Mouse (Mus musculus) yolk sac, embryonic 10.5 days (tissue): Measurements from ENCODE around the gene Kmt2a.
A peak's percentile ranks its signal among the peaks of the same experiment; 100 is the strongest.

ENCODE experiments used
- DNase-seq: peaks from one replicate; pipeline ENCODE4 v3.0.0-alpha.2; 2017; ENCODE audit warnings: low spot score

The Kmt2a gene

GRCm38 (mm10) chr9:44881221-44881871 is at the start of gene Kmt2a:
Kmt2a (minus strand) TSS chr9:44881296.
- peak; percentile 98 for DNase-seq

- no peak for DNase-seq
These were observed 40.4 kb upstream of the Kmt2a start for GRCm38 (mm10) chr9:44921543-44921942.

DNA sequence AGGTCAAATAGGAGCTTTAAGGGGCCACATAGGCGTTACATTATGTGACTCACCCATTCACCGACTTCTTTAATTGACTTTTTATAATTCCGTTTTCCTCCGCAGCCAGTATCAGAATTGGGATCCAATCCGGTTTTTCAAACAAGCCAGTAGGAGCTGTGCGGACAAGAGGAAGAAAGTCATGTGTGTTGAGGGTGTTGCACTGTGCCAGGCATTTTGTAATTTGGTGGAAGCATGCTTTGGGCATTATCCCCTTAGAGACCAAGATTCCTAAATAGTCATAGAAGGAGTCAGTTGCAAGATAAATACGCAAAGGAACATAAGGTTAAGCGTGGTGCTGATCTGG is 40.0 kb upstream of the Kmt2a start:
- no peak for DNase-seq

- DNase-seq = peak; percentile 94
These were observed 39.5 kb upstream of the Kmt2a start, which contains the start of gene Atp5l for GRCm38 (mm10) chr9:44920374-44921122. Atp5l (minus strand) TSS chr9:44920742.

GRCm38 (mm10) chr9:44919606-44920005 is 38.5 kb upstream of the Kmt2a start:
- no peak for DNase-seq

DNA sequence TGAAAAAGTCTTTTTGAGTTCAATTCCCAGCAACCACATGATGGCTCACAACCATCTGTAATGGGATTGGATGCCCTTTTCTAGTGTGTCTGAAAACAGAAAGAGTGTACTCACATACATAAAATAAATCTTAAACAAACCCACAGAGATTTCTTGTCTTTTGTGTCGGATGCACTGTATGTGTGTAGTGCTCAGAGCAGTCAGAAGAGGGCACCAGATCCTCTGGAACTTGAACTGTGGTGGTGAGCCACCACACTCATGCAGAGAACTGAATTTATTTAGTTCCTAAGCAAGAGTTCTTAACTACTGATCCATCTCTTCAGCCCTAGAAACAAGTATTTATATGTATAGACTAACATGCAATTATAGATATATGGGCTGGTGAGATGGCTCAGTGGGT is 35.1 kb upstream of the Kmt2a start:
- DNase-seq = no peak

DNA sequence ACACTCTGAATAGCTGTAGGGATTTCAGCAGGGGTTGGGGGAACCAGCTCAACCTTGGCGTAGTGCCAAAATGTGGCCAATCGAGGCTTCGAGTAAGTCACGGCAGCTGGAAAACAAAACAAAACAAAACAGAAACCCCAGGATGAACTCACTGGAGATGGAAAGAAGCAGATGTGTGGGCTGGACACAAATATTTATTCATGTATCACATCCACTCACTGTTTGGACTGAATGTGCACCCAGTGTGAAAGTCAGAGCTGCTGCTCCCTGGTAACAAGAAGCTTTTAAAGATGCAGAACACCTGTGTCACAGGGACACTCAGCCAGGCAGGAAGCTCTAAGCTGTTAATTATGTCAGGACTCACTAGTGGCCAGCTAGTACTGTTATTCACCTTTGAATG is 33.6 kb upstream of the Kmt2a start:
- no peak for DNase-seq

GRCm38 (mm10) chr9:44911365-44911764 is 30.3 kb upstream of the Kmt2a start:
- DNase-seq = no peak

DNA sequence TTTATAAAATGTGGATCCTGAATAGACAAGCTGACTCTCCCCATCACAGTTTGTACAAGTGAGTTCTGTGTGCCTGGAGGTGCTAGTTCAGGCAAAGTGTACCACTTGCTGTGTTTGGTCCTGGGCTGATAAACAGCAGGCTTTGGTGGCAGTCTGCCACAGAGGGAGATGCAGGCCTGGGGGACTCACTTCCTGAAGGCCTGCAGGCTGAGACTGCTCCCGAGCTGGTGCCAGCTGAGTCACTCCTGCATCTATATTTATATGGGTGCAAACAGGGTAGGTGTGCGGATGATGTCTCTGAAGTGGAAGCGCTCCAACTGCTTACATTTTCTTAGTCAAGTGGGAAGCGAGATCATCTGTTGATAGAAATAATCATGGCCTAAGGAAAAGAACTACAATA is 24.5 kb upstream of the Kmt2a start:
- DNase-seq = no peak

GRCm38 (mm10) chr9:44904964-44905363 is 23.9 kb upstream of the Kmt2a start:
- DNase-seq = no peak

GRCm38 (mm10) chr9:44903856-44904255 is 22.8 kb upstream of the Kmt2a start:
- DNase-seq = no peak

GRCm38 (mm10) chr9:44900402-44900801 is 19.3 kb upstream of the Kmt2a start:
- no peak for DNase-seq

GRCm38 (mm10) chr9:44899716-44900115 is 18.6 kb upstream of the Kmt2a start:
- peak; percentile 23 for DNase-seq

GRCm38 (mm10) chr9:44897024-44897423 is 15.9 kb upstream of the Kmt2a start:
- DNase-seq = no peak

DNA sequence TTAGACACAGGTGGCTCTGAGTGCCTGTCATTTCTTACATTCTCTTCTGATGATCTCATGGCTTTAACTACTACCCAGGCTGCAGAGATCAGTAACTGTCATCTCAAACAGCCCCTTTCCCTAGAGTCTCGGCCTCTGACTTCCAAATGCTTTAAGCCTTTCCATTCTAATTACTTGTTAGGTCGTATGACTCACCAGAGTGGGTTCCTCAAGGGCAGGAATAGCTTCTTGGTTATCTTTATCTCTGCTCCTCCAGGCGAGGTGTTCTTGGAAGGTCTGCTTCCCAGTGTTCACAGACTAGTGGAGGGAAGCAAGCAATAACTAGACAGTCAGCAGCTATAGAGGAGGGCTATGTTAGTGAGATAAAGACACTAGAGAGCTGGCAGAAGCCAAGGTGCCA is 11.6 kb upstream of the Kmt2a start:
- no peak for DNase-seq

- no peak for DNase-seq
These were observed 10.1 kb upstream of the Kmt2a start for GRCm38 (mm10) chr9:44891210-44891609.

GRCm38 (mm10) chr9:44890122-44890521 is 9.0 kb upstream of the Kmt2a start:
- no peak for DNase-seq

- no peak for DNase-seq
These were observed 7.1 kb upstream of the Kmt2a start for GRCm38 (mm10) chr9:44888114-44888624.

- DNase-seq = no peak
These were observed 2.0 kb upstream of the Kmt2a start for GRCm38 (mm10) chr9:44882981-44883569.

GRCm38 (mm10) chr9:44882436-44882980 is 1.4 kb upstream of the Kmt2a start:
- DNase-seq = peak; percentile 54

DNA sequence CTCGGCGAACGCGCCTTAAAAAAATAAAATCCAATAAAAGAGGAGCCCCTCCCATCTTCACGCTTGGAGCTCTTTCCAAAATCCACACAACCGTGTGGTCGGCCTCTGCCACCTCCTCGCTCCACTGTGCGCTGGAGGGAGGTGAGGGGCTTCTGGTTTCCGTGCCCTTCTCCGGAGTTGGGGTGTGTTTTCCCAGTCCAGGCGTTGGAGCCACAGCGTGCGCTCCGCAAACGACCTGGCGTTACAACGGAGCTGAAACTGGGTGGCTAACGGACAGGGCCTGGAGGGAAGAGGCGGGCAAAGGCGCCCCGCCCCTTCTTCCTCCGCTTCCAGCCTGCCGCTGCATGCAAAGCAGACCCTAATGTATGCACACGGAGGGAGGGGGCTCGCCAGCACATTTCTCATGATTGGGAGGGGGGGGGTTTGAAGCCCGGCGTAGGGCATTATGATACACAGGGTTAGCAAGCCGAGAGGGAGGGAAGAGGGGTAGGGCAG is 892 bp upstream of the Kmt2a start:
- peak; percentile 89 for DNase-seq

- peak; percentile 22 for DNase-seq
These were observed 601 bp downstream of the Kmt2a start for GRCm38 (mm10) chr9:44880309-44881081.
